Mouse (Mus musculus): ENCODE data around the gene Vmn1r201. TPM values are rescaled to one million over a fixed set of nuclear protein-coding genes. Genes with fewer than 3 reads are reported as not detected.

Gene Vmn1r201
- not detected in 2 replicates for polyA plus RNA-seq (2012; rRNA removed)

DNA sequence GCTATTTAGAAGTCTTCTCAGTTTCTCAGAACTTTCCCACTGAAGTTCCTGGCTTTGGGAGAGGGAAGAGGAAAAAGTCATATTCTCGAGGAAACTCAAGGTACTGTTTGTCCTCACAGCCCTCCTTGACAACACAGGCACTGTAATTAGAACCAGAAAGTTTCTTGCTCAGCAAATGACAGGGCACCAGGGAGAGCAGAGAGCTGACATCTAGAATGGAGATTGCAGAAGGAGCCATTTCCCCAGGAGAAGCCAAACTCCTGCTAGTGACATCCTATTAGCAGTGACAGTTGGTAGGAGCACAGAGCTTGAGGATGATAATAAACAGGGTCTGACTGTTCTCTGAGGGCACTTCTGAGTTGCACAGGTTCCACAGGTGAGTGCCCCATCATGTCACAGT lies at the start of gene Vmn1r201:
Gene Vmn1r201 (plus strand): TSS at position 301 of the 400 bp plus-strand sequence.
- DNase-seq: no peak
- Histone ChIP-seq H3K4me1 (ENCODE audit: control insufficient read depth, insufficient read depth, low read length) (no peaks in the 10 kb centered on the region), H3K27ac (ENCODE audit: insufficient read depth, low read length) (no peak within 1 kb of the TSS), H3K27me3 (ENCODE audit: control insufficient read depth, insufficient read depth, low read length) (no peaks in the 10 kb centered on the region), H3K4me3 (replicated peaks; ENCODE audit: insufficient read depth, low read depth, low read length) (no peak within 1 kb of the TSS)
- 63% methylated on average over 1 of the region's 1 CpGs for WGBS
- no peak for TF ChIP-seq CTCF (IDR thresholded peaks at IDR 0.05; ENCODE audit: borderline replicate concordance, insufficient read depth, low read depth, low read length)
- no peak for TF ChIP-seq POLR2A (IDR thresholded peaks at IDR 0.05; ENCODE audit: borderline replicate concordance, insufficient read depth, low read length)

DNA sequence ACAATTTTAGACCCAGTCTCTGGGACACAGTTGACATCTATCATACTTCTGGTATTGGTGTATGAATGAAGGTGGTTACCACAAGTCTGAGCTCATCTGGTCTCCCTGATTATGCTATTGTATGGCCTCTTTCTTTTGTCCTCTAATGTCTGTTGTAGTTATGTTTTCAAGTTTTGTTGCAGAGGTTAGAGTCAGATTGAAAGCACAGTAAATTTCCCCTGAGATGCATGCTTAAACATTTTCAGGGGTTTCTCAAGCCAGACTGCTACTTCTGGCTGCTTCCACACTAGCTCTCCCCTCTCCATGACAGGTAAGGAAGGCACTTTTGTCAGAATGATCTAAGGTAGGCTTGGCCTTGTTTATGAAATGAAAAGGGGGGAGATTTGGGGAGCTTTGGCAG lies 16.6 kb upstream of the Vmn1r201 start:
- Histone ChIP-seq H3K27ac (ENCODE audit: insufficient read depth, low read length) (no peak overlapping the region), H3K4me3 (replicated peaks; ENCODE audit: insufficient read depth, low read depth, low read length) (no peak overlapping the region), H3K27me3 (ENCODE audit: control insufficient read depth, insufficient read depth, low read length) (no peaks in the 10 kb centered on the region), H3K4me1 (ENCODE audit: control insufficient read depth, insufficient read depth, low read length) (no peaks in the 10 kb centered on the region)
- DNase-seq: no peak
- TF ChIP-seq POLR2A (IDR thresholded peaks at IDR 0.05; ENCODE audit: borderline replicate concordance, insufficient read depth, low read length) (no peak), CTCF (IDR thresholded peaks at IDR 0.05; ENCODE audit: borderline replicate concordance, insufficient read depth, low read depth, low read length) (no peak)

- 6% methylated on average over 3 of the region's 3 CpGs for WGBS
- no peak for DNase-seq
- no peak overlapping the region for H3K4me3 ChIP-seq (replicated peaks; ENCODE audit: insufficient read depth, low read depth, low read length)
- no peak overlapping the region for H3K27ac ChIP-seq (ENCODE audit: insufficient read depth, low read length)
- no peaks in the 10 kb centered on the region for H3K4me1 ChIP-seq (ENCODE audit: control insufficient read depth, insufficient read depth, low read length)
- H3K27me3 ChIP-seq (ENCODE audit: control insufficient read depth, insufficient read depth, low read length): no peaks in the 10 kb centered on the region
- no peak for TF ChIP-seq CTCF (IDR thresholded peaks at IDR 0.05; ENCODE audit: borderline replicate concordance, insufficient read depth, low read depth, low read length)
- no peak for TF ChIP-seq POLR2A (IDR thresholded peaks at IDR 0.05; ENCODE audit: borderline replicate concordance, insufficient read depth, low read length)
These were observed 30.7 kb downstream of the Vmn1r201 start for GRCm38 (mm10) chr13:22502431-22502830.

GRCm38 (mm10) chr13:22505281-22505680 lies 33.6 kb downstream of the Vmn1r201 start, which contains the start of gene Vmn1r202:
Gene Vmn1r202, minus strand, starts transcription at chr13:22505381.
- no peaks in the 10 kb centered on the region for H3K4me1 ChIP-seq (ENCODE audit: control insufficient read depth, insufficient read depth, low read length)
- H3K4me3 ChIP-seq (replicated peaks; ENCODE audit: insufficient read depth, low read depth, low read length): no peak within 1 kb of the TSS
- TF ChIP-seq POLR2A (IDR thresholded peaks at IDR 0.05; ENCODE audit: borderline replicate concordance, insufficient read depth, low read length) (no peak), CTCF (IDR thresholded peaks at IDR 0.05; ENCODE audit: borderline replicate concordance, insufficient read depth, low read depth, low read length) (no peak)
- DNase-seq: no peak
- H3K27me3 ChIP-seq (ENCODE audit: control insufficient read depth, insufficient read depth, low read length): no peaks in the 10 kb centered on the region
- no peak within 1 kb of the TSS for H3K27ac ChIP-seq (ENCODE audit: insufficient read depth, low read length)

DNA sequence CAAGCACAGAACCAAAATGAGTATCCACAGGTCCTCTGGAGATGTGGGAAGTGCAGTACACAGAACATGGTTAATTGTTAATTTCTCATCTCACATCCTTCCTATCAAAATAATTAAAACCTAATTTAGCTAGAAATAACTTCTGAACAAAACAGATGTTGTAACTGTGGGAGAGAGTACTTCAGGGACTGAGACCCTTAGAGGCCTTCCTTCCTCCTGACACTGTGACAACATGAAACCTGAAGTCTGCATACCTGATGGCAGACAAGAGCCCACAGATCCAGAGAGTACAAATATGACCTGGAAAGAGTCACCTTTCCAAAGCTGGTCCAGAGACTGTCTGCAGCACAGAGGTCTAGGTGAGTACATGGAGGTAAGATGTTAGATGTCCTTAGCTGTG lies 46.1 kb downstream of the Vmn1r201 start, which contains the start of gene Vmn1r203:
Gene Vmn1r203 (plus strand): TSS at position 301 of the 400 bp plus-strand sequence.
- no peaks in the 10 kb centered on the region for H3K27me3 ChIP-seq (ENCODE audit: control insufficient read depth, insufficient read depth, low read length)
- DNase-seq: no peak
- no peak for TF ChIP-seq CTCF (IDR thresholded peaks at IDR 0.05; ENCODE audit: borderline replicate concordance, insufficient read depth, low read depth, low read length)
- TF ChIP-seq POLR2A (IDR thresholded peaks at IDR 0.05; ENCODE audit: borderline replicate concordance, insufficient read depth, low read length): no peak
- H3K4me1 ChIP-seq (ENCODE audit: control insufficient read depth, insufficient read depth, low read length): no peaks in the 10 kb centered on the region
- no peak within 1 kb of the TSS for H3K4me3 ChIP-seq (replicated peaks; ENCODE audit: insufficient read depth, low read depth, low read length)
- H3K27ac ChIP-seq (ENCODE audit: insufficient read depth, low read length): no peak within 1 kb of the TSS

Other genes starting within 250 kb of the Vmn1r201 start
- not detected in 2 replicates for gene Vmn1r193, start 248.8 kb upstream of the Vmn1r201 start, polyA plus RNA-seq (2012; rRNA removed)
- not detected in 2 replicates for gene Vmn1r194, start 227.7 kb upstream of the Vmn1r201 start, polyA plus RNA-seq (2012; rRNA removed)
- not detected in 2 replicates for gene Vmn1r195, start 201.4 kb upstream of the Vmn1r201 start, polyA plus RNA-seq (2012; rRNA removed)
- gene Vmn1r196, start 182.0 kb upstream of the Vmn1r201 start, polyA plus RNA-seq (2012; rRNA removed): not detected in 2 replicates
- not detected in 2 replicates for gene Vmn1r197, start 147.3 kb upstream of the Vmn1r201 start, polyA plus RNA-seq (2012; rRNA removed)
- gene Vmn1r198, start 121.6 kb upstream of the Vmn1r201 start, polyA plus RNA-seq (2012; rRNA removed): not detected in 2 replicates
- not detected in 2 replicates for gene Vmn1r199, start 92.1 kb upstream of the Vmn1r201 start, polyA plus RNA-seq (2012; rRNA removed)
- 0.10 TPM in 1 of 2 replicates, not detected in the other for gene Vmn1r200, start 81.5 kb upstream of the Vmn1r201 start, polyA plus RNA-seq (2012; rRNA removed)
- gene Vmn1r202, start 33.5 kb downstream of the Vmn1r201 start, polyA plus RNA-seq (2012; rRNA removed): 0.03 TPM in 1 of 2 replicates, not detected in the other
- gene Vmn1r203, start 46.2 kb downstream of the Vmn1r201 start, polyA plus RNA-seq (2012; rRNA removed): not detected in 2 replicates
- not detected in 2 replicates for gene Vmn1r204, start 81.3 kb downstream of the Vmn1r201 start, polyA plus RNA-seq (2012; rRNA removed)
- not detected in 2 replicates for gene Vmn1r205, start 121.1 kb downstream of the Vmn1r201 start, polyA plus RNA-seq (2012; rRNA removed)
- gene Vmn1r206, start 152.3 kb downstream of the Vmn1r201 start, polyA plus RNA-seq (2012; rRNA removed): 0.43 and 0.56 TPM in 2 replicates